Mouse (Mus musculus): ENCODE measurements around the gene Per2.

GRCm38 (mm10) chr1:91482616-91483211 is 23.6 kb upstream of the Per2 start:
- TF ChIP-seq CTCF (IDR thresholded peaks at IDR 0.05; ENCODE audit: low read depth) (no peak), EP300 (IDR thresholded peaks at IDR 0.05; ENCODE audit: low read depth) (no peak)

All from liver, embryonic 14.5 days (tissue).